Mouse (Mus musculus): ENCODE data around the gene Crkl. TPM values are rescaled to one million over a fixed set of nuclear protein-coding genes. Genes with fewer than 3 reads are reported as not detected.

The Crkl gene
- polyA plus RNA-seq, 1 experiment: 14.8 TPM

DNA sequence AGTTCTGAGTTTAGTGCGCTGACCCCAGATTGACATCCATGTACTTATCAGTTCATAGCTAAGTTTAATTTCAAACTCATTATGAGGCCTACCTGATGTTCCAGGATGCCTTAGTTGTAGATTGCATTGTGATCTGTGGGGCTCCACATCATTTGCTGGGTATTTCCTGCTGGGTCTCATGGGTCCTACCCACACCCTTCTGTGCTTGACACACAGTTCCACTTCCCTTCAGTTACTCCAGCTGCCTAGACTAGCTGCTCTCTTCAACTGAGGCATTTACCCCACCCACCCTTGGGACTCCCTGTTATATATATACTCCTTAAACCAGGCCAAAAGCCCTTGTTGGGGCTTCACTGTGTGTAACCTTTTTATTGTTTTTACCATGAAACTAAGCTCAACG lies 42.7 kb upstream of the Crkl start:
- no peak overlapping the region for H3K4me2 ChIP-seq (ENCODE audit: low read depth)

GRCm38 (mm10) chr16:17410209-17410608 lies 41.6 kb upstream of the Crkl start:
- TF ChIP-seq USF1 (IDR thresholded peaks at IDR 0.05; ENCODE audit: low read depth) (peak; percentile 15), POLR2AphosphoS2 (IDR thresholded peaks at IDR 0.05; ENCODE audit: insufficient read length, low read depth) (no peak)
- H3K36me3 ChIP-seq (ENCODE audit: control insufficient read depth, insufficient read depth): no peaks in the 10 kb centered on the region
- peaks cover 5% of the 10 kb centered on the region for H3K79me2 ChIP-seq (ENCODE audit: control insufficient read depth, insufficient read depth)
- no peaks in the 10 kb centered on the region for H3K27me3 ChIP-seq (ENCODE audit: control insufficient read depth, insufficient read depth, insufficient read length)
- H3ac ChIP-seq (ENCODE audit: control insufficient read depth, insufficient read length): no peak overlapping the region
- no peak overlapping the region for H3K4me3 ChIP-seq
- H3K4me2 ChIP-seq (ENCODE audit: low read depth): peak overlapping the region; percentile 49

More for the DNA sequence above, 42.7 kb upstream of the Crkl start:
- Histone ChIP-seq H3K36me3 (ENCODE audit: control insufficient read depth, insufficient read depth) (no peaks in the 10 kb centered on the region), H3K79me2 (ENCODE audit: control insufficient read depth, insufficient read depth) (peaks cover 5% of the 10 kb centered on the region), H3K27me3 (ENCODE audit: control insufficient read depth, insufficient read depth, insufficient read length) (no peaks in the 10 kb centered on the region), H3ac (ENCODE audit: control insufficient read depth, insufficient read length) (no peak overlapping the region), H3K4me3 (no peak overlapping the region)
- TF ChIP-seq E2F4 (IDR thresholded peaks at IDR 0.05; ENCODE audit: insufficient read depth): no peak
- TF ChIP-seq SRF (IDR thresholded peaks at IDR 0.05; ENCODE audit: control insufficient read depth, insufficient read length, low read depth): no peak
- no peak for TF ChIP-seq CEBPB (IDR thresholded peaks at IDR 0.05; ENCODE audit: insufficient read depth, poor library complexity, severe bottlenecking)
- no peak for TF ChIP-seq POLR2A (IDR thresholded peaks at IDR 0.05; ENCODE audit: insufficient read length, low read depth)

- TF ChIP-seq MYOG (IDR thresholded peaks at IDR 0.05; ENCODE audit: control insufficient read depth in 1 of 3, insufficient read depth in 1 of 3, insufficient read length in 2 of 3, low read depth in 2 of 3) (no peak), POLR2A (IDR thresholded peaks at IDR 0.05; ENCODE audit: insufficient read length, low read depth) (no peak), USF1 (IDR thresholded peaks at IDR 0.05; ENCODE audit: low read depth) (no peak), SRF (IDR thresholded peaks at IDR 0.05; ENCODE audit: control insufficient read depth, insufficient read length, low read depth) (no peak), TCF3 (IDR thresholded peaks at IDR 0.05; ENCODE audit: insufficient read length, low read depth) (no peak), POLR2AphosphoS2 (IDR thresholded peaks at IDR 0.05; ENCODE audit: insufficient read length, low read depth) (no peak), REST (IDR thresholded peaks at IDR 0.05; ENCODE audit: insufficient read depth, insufficient read length) (no peak), E2F4 (IDR thresholded peaks at IDR 0.05; ENCODE audit: insufficient read depth) (no peak), TCF12 (IDR thresholded peaks at IDR 0.05; ENCODE audit: insufficient read depth, poor library complexity, severe bottlenecking) (no peak), MYOD1 (IDR thresholded peaks at IDR 0.05; ENCODE audit: control insufficient read depth in 1 of 3, insufficient read length in 2 of 3, low read depth in 2 of 3) (no peak), MAX (IDR thresholded peaks at IDR 0.05; ENCODE audit: low read depth) (no peak), CEBPB (IDR thresholded peaks at IDR 0.05; ENCODE audit: insufficient read depth, poor library complexity, severe bottlenecking) (no peak)
- Histone ChIP-seq H3K79me2 (ENCODE audit: control insufficient read depth, insufficient read depth) (no peaks in the 10 kb centered on the region), H3K36me3 (ENCODE audit: control insufficient read depth, insufficient read depth) (peaks cover 18% of the 10 kb centered on the region)
Observed at GRCm38 (mm10) chr16:17423021-17423420, 28.8 kb upstream of the Crkl start.

DNA sequence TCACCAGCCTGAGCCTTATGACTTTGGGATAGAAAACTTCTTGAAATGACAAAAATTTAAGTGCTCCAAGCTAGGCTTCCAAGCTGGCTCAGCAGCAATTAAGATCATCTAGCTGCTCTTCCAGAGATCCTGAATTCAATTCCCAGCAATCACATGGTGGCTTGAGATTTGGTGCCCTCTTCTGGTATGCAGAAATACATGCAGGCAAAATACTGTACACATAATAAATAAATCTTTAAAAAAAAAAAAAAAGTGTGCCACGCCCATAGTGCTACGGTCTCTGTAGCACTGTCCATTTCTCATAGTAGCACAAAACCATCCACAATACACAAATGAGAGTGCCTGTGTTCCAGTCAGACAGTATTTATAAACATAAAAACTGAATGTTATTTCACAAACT lies 19.2 kb upstream of the Crkl start:
- no peak overlapping the region for H3K4me3 ChIP-seq
- peaks cover 8% of the 10 kb centered on the region for H3K36me3 ChIP-seq (ENCODE audit: control insufficient read depth, insufficient read depth)
- no peak overlapping the region for H3K4me2 ChIP-seq (ENCODE audit: low read depth)
- no peaks in the 10 kb centered on the region for H3K79me2 ChIP-seq (ENCODE audit: control insufficient read depth, insufficient read depth)
- H3ac ChIP-seq (ENCODE audit: control insufficient read depth, insufficient read length): no peak overlapping the region
- no peaks in the 10 kb centered on the region for H3K27me3 ChIP-seq (ENCODE audit: control insufficient read depth, insufficient read depth, insufficient read length)
- TF ChIP-seq CEBPB (IDR thresholded peaks at IDR 0.05; ENCODE audit: insufficient read depth, poor library complexity, severe bottlenecking) (no peak), POLR2A (IDR thresholded peaks at IDR 0.05; ENCODE audit: insufficient read length, low read depth) (no peak)

More at GRCm38 (mm10) chr16:17423021-17423420, 28.8 kb upstream of the Crkl start:
- Histone ChIP-seq H3ac (ENCODE audit: control insufficient read depth, insufficient read length) (no peak overlapping the region), H3K27me3 (ENCODE audit: control insufficient read depth, insufficient read depth, insufficient read length) (no peaks in the 10 kb centered on the region), H3K4me3 (no peak overlapping the region), H3K4me2 (ENCODE audit: low read depth) (no peak overlapping the region)

- Histone ChIP-seq H3K79me2 (ENCODE audit: control insufficient read depth, insufficient read depth) (peaks cover 55% of the 10 kb centered on the region), H3K36me3 (ENCODE audit: control insufficient read depth, insufficient read depth) (no peaks in the 10 kb centered on the region), H3K4me3 (peak overlapping the region; percentile 98), H3K4me2 (ENCODE audit: low read depth) (peak overlapping the region; percentile 72), H3K27me3 (ENCODE audit: control insufficient read depth, insufficient read depth, insufficient read length) (no peaks in the 10 kb centered on the region), H3ac (ENCODE audit: control insufficient read depth, insufficient read length) (peak overlapping the region; percentile 71)
- TF ChIP-seq POLR2A (IDR thresholded peaks at IDR 0.05; ENCODE audit: insufficient read length, low read depth): no peak
- no peak for TF ChIP-seq REST (IDR thresholded peaks at IDR 0.05; ENCODE audit: insufficient read depth, insufficient read length)
- no peak for TF ChIP-seq MYOG (IDR thresholded peaks at IDR 0.05; ENCODE audit: control insufficient read depth in 1 of 3, insufficient read depth in 1 of 3, insufficient read length in 2 of 3, low read depth in 2 of 3)
Observed at GRCm38 (mm10) chr16:17452373-17452715, 557 bp downstream of the Crkl start.

DNA sequence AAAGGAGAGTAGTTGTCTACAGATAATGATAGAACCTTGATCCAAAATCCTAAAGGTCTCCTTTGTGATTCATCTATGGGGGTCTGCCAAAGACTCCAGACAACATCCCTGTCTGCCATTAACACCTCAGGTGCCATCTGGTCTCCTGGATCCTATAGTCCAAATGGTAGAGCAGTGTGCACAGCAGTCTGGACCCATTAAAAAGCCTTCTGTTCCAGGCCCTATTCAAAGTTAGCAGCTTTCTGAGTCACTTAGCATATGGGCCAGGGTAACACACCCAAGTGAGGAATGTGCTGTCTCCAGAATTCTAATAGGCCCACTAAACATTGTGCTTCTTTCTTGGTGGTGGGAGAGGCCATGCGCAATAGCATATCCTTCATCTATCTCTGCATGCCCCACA lies 5.1 kb downstream of the Crkl start:
- no peak overlapping the region for H3ac ChIP-seq (ENCODE audit: control insufficient read depth, insufficient read length)
- no peak overlapping the region for H3K4me2 ChIP-seq (ENCODE audit: low read depth)
- TF ChIP-seq POLR2AphosphoS2 (IDR thresholded peaks at IDR 0.05; ENCODE audit: insufficient read length, low read depth) (no peak), REST (IDR thresholded peaks at IDR 0.05; ENCODE audit: insufficient read depth, insufficient read length) (no peak), E2F4 (IDR thresholded peaks at IDR 0.05; ENCODE audit: insufficient read depth) (no peak), SRF (IDR thresholded peaks at IDR 0.05; ENCODE audit: control insufficient read depth, insufficient read length, low read depth) (no peak), POLR2A (IDR thresholded peaks at IDR 0.05; ENCODE audit: insufficient read length, low read depth) (no peak), TCF3 (IDR thresholded peaks at IDR 0.05; ENCODE audit: insufficient read length, low read depth) (no peak), CEBPB (IDR thresholded peaks at IDR 0.05; ENCODE audit: insufficient read depth, poor library complexity, severe bottlenecking) (no peak), MYOD1 (IDR thresholded peaks at IDR 0.05; ENCODE audit: control insufficient read depth in 1 of 3, insufficient read length in 2 of 3, low read depth in 2 of 3) (no peak), MYOG (IDR thresholded peaks at IDR 0.05; ENCODE audit: control insufficient read depth in 1 of 3, insufficient read depth in 1 of 3, insufficient read length in 2 of 3, low read depth in 2 of 3) (no peak), MAX (IDR thresholded peaks at IDR 0.05; ENCODE audit: low read depth) (no peak), TCF12 (IDR thresholded peaks at IDR 0.05; ENCODE audit: insufficient read depth, poor library complexity, severe bottlenecking) (no peak), USF1 (IDR thresholded peaks at IDR 0.05; ENCODE audit: low read depth) (no peak)
- H3K4me3 ChIP-seq: no peak overlapping the region
- H3K27me3 ChIP-seq (ENCODE audit: control insufficient read depth, insufficient read depth, insufficient read length): no peaks in the 10 kb centered on the region
- H3K79me2 ChIP-seq (ENCODE audit: control insufficient read depth, insufficient read depth): peaks cover 100% of the 10 kb centered on the region
- peaks cover 7% of the 10 kb centered on the region for H3K36me3 ChIP-seq (ENCODE audit: control insufficient read depth, insufficient read depth)

Data from myocyte (in vitro differentiated cells).